Mouse (Mus musculus) thymus, postnatal 0 days (tissue): ENCODE data around the gene Tubg2. TPM values are rescaled to one million over a fixed set of nuclear protein-coding genes. Genes with fewer than 3 reads are reported as not detected.

Experiments used
- DNase-seq: peaks from one replicate; pipeline ENCODE4 v3.0.0-alpha.2; 2015; ENCODE audit warnings: low spot score
- polyA plus RNA-seq: library from polyadenylated mRNA; unstranded; fragments of >200 nt; fragmentation: Nextera tagmentation; extraction: Ambion mirVana; gene quantifications from 2 replicates; pipeline ENCODE4 v1.2.1, GENCODE M21; 2015

Gene Tubg2
- polyA plus RNA-seq, 1 experiment from 2014 or later, result 1.6 TPM

- DNase-seq, result peak; percentile 81
Observed at GRCm38 (mm10) chr11:101176933-101177773, 21.4 kb downstream of the Tubg2 start.

GRCm38 (mm10) chr11:101178061-101179058 lies 22.7 kb downstream of the Tubg2 start:
- DNase-seq, result no peak

GRCm38 (mm10) chr11:101179306-101179705 lies 23.6 kb downstream of the Tubg2 start:
- DNase-seq, result no peak

GRCm38 (mm10) chr11:101180261-101180660 lies 24.6 kb downstream of the Tubg2 start:
- DNase-seq, result no peak

GRCm38 (mm10) chr11:101180846-101181740 lies 25.4 kb downstream of the Tubg2 start:
- DNase-seq, result peak; percentile 26

GRCm38 (mm10) chr11:101181961-101182360 lies 26.3 kb downstream of the Tubg2 start:
- DNase-seq, result no peak

GRCm38 (mm10) chr11:101182771-101183517 lies 27.2 kb downstream of the Tubg2 start:
- no peak for DNase-seq

GRCm38 (mm10) chr11:101184984-101185383 lies 29.3 kb downstream of the Tubg2 start:
- DNase-seq, result no peak

GRCm38 (mm10) chr11:101185441-101185840 lies 29.7 kb downstream of the Tubg2 start:
- no peak for DNase-seq

- DNase-seq, result no peak
Observed at GRCm38 (mm10) chr11:101186526-101187247, 31.0 kb downstream of the Tubg2 start.

GRCm38 (mm10) chr11:101187541-101187940 lies 31.8 kb downstream of the Tubg2 start:
- DNase-seq, result no peak

- DNase-seq, result no peak
Observed at GRCm38 (mm10) chr11:101188166-101188805, 32.6 kb downstream of the Tubg2 start.

GRCm38 (mm10) chr11:101189495-101190180 lies 33.9 kb downstream of the Tubg2 start:
- no peak for DNase-seq

GRCm38 (mm10) chr11:101190181-101190912 lies 34.6 kb downstream of the Tubg2 start:
- no peak for DNase-seq

GRCm38 (mm10) chr11:101190913-101191907 lies 35.5 kb downstream of the Tubg2 start:
- no peak for DNase-seq

- DNase-seq, result no peak
Observed at GRCm38 (mm10) chr11:101191919-101192470, 36.3 kb downstream of the Tubg2 start.
